Mouse (Mus musculus) c-Kit-positive CD71-positive TER-119-negative erythroid progenitor cells, embryonic 14.5 days (primary cell): ENCODE results near the gene Wipi1.
A peak's percentile ranks its signal among the peaks of the same experiment; 100 is the strongest.

Experiments
- DNase-seq: peaks from one replicate; pipeline ENCODE4 v3.0.0-alpha.2; 2013; ENCODE audit warnings: low read depth

The Wipi1 gene

DNA sequence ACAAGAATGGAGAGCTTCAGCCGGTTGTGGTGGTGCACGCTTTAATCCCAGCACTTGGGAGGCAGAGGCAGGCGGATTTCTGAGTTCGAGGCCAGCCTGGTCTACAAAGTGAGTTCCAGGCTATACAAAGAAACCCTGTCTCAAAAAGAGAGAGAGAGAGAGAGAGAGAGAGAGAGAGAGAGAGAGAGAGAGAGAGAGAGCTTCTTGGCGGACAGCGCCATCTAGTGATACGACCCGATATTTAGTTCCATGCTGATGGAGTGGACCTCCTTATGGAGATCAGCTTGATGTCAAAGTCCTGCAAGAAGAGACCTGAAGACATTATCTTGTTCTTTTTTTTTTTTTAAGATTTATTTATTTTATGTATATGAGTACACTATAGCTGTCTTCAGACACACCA, 7.3 kb upstream of the Wipi1 start:
- peak; percentile 64 for DNase-seq

DNA sequence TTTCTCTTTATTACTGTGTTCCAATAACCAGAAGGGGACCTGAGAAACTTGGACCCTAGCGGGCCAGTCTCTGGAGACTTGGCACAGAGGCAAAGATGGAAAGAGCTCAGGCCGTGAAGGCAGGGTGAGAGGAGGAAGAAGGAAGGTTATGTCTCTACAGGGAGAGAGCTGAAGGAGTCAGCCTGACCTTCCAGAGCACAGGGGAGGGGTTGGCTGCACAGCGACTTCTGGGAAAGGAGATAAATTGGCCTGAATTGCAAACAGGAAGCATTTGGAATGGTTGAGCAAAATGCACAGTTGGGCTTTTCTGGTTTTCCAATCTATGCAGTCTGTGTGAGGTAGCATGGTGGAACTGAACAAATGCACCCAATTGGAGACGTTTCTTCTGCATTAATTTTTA, 5.0 kb upstream of the Wipi1 start:
- no peak for DNase-seq

DNA sequence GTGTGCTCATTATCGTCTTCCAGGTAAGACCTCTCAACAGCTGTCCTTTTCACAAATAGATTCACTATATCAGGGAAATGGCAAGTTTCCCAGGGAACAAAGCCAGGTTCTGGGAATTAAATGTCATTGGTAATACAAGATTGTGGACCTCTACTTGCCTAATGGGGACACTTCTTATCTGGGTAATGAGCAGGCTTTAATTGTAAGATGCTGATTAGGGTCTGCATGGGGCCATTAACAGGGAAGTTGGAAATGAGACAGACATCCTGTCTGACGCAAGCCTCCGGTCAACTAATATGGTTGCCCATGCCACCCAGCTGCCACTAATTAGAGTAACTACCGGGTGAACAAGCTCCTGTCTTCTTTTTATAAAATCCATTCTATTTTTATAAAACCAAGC, 4.6 kb upstream of the Wipi1 start:
- peak; percentile 54 for DNase-seq

DNA sequence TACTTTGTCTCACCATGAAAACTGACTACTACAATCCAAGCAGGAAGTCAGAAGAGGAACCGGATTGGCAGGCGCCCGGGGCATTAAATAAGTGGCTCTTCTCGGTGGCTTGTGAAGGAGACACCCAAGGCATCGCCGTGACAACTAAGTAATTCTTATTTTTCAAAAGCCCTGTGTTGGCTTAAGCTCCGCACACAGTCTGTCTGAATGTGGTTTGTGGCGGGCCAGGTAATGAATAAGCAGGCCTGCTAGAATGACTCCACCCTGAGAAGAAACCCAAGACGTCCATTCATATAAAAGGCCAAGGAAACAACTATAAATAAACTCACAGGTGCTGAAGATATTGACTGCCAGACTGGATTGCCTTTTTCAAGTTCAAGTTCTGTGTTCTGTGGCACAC, 3.5 kb upstream of the Wipi1 start:
- DNase-seq = no peak

DNA sequence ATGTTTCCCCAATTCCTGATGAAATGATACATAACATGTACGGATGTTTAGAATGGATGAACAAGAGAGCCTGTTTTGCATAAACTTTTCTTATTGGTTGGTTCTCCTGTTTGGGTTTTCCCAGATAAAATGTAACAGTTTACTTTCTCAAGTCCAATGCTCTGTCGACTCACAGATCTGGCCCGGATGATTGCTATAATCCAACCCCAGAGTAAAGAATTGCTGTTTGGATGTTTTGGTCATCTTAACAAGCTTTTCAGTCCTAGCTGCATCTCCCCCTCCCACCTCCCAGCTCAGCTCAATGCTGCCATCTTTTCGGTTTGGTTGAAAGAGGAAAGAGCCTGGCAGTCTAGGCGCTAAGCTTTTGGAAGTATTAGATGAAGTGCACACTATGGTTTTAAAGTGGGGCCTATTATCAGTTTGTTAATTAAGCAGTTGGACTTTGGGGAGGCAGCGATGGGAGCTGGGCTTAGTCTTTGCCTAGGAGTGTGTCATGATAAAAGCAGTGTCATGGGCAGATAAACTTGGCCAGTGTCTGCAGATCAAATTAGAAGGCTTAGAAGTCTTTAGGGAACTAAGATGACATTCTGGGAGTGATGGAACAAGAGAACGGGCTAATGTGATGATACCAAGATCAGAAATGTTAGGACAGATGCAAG, 1.2 kb upstream of the Wipi1 start:
- peak; percentile 86 for DNase-seq

DNA sequence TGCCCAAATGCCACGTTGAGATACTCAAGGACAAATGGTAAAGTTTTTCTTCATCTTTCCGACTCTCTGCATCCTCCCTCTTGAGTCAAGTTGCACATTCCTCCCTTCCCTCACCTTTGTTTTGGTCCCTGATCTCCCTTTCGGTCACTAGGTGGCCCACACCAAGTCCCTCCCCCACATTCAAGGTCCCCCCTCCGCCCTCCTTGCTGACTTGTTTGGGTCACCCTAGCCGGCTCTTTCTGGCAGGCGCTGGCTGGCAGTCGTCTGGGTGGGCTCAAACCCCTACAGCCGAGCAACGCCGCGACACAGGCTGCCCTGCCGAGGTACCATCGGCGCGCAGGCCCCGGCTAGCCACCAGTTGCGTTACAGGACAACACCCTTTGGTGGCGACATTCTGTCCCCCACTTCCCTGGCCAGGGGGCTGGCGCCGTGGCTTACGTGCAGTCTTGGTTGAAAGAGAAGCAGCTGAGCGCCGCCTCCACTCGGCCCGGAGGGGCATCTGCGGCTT, 918 bp downstream of the Wipi1 start:
- DNase-seq = no peak

DNA sequence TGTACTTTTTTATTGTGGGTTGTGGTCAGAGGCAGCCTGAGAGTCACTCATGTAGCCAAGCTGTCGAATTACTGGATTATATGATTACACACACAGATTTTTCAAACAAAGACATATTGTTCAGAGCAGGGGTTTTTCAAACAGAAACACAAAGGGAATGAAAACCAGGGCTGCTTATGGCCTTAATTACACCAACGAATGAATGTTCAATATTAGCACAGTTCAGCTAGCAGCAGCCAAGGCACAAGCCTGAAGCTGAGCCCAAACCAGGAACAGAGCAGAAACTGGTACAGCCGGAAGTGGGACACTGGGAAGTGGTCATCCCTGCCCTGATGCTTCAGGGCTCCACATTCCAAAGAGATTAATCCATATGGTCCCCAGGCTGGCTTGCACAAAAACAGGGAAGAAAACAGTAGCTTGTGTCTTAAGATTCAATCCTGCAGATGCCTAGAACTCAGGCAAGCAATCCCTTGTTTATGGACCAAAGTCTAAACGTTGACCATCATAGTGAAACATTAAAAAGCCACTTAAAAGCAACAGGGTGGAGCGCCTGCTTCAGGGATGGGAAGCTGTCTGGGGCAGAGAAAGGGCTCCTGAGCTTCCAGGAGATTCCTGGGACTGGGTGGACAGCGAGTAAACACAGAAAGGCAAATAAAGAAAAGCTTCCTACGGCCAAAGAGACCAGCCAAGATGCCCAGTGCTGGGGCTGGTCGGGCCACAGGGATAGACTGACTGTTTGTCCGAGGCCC, 1.5 kb downstream of the Wipi1 start:
- no peak for DNase-seq

DNA sequence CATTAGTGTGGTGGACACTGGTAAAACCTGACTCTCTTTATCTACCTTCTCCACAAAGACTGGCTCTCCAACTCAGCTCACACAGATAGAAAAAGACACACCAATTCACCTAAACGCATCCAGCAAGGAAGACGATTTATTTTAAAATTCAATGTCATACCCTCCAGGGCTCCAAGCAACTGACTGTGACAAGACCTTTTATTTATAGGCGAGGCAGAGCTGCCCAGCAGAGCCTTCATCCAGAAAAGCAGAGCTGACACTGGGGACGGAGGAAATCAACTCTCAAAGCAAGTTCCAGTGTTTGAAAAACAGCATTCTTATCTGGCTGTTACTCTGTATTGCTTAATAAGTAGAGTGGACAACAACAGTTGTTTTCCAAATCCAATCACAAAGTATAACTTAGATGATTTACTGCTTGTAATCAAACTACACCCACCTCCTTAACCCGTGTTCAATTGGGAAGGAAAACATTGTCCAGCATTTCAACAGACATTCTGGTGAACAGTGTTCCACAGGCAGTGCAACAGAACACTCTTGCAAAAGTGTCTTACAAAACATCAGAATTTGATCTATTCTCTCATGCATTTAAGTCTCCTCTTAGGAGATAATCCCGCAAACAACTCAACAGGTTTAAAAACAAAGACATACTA, 2.7 kb downstream of the Wipi1 start:
- no peak for DNase-seq

DNA sequence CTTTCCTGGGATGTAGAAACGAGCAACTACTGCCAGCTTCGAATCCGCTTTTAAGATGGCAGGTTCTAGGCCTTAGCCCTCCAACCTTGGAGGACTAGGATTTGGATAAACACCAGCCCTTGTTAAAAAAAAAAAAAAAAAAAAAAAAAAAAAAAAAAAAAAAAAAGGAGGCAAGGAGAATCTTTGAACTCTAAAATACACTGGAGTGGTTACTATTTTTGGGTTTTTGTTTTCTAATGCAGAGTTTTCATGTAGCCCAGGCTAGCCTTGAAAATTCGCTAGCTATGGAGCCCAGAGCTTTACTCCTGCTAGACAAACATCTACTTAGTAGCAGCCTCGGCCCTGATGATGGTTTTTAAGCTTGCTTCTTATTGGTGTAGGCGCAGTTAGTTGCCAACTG, 4.2 kb downstream of the Wipi1 start:
- no peak for DNase-seq

DNA sequence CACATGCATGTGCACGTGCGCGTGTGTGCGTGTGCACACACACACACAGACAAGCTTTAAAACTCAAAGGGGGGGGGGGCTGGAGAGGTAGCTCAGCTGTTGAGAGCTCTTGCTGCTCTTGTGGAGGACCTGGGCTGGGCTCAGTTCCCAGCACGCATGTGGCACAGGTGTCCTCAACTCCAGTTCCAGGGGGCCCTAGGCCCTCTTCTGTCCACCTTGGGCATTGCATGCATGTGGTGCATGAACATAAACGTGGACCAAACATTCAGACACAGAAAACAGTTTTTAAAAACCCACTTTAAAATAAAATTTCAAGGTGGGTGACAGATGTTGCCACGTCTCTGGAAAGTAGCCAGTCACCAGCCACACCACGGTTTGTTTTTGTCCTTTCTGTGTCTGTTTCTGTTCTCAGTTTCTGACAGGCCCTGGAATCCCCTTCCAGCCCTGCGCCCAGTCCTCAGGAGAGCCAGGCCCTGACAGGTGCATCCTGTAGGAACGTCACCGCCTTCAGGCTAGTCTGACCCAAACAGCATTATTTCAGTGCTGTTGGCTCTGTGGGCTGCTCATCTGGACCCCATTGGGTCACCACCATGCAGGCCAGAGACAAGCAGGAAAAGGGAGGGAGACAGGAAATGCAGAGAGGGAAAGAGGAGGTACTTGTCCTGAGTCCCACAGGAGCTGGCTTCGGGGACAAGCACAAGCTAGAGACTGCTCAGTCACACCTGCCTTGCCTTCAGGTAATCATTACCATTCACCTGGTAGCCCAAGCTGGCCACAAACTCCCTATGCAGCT, 12.8 kb downstream of the Wipi1 start:
- no peak for DNase-seq

DNA sequence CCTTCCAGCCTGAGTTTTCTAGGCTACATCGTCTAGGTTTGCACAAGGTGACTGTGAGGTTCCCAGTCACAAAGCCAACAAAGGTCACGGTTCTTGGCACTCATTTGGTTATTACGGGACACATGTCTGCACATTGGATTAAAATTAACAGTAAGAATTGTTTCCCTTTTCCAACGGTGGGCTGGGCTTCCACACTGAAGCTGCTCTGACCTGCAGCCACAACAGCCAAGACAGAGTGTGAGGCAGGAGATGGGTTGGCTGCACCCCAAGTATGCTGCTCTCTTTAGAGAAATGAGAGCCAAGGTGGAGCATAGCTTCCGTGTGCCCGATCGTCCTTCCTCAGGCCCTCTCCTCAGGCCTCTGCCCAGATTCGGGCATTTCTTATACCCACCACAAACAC, 17.0 kb downstream of the Wipi1 start:
- DNase-seq = no peak

DNA sequence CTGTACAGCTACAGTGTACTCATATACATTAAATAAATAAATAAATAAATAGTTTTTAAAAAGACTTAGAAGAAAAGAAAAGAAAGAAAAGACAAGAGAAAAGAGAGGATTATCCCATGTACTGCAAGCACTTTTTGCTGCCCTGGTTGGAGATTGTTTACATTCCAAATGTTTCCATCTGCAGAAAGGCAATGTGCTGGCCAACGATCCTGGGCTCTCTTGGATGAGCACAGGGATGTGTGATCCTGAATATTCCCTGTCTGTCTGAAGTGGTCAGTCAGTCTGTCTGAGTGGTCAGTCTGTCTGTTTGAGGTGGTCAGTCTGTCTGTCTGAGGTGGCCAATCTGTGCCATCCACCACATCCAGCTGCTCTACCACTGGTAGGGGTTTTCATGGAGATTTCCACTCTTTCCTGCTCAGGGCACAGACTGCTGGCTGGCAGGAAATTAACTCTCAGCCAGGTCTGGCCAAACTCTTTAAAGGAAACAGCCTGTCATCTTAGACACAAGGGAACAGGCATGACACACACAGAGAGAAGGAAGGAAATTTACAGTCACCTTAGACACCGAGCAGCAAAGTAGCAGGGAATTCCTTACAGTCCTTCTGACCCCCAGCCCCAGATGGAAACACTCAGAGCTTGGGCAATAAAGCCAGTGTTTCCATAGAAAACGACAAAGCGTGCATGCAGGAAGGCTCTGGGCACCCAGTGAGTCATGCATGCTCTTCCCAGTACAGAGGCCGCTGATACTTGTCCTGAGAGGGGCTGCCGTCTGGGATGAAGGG, 18.4 kb downstream of the Wipi1 start:
- DNase-seq = no peak

DNA sequence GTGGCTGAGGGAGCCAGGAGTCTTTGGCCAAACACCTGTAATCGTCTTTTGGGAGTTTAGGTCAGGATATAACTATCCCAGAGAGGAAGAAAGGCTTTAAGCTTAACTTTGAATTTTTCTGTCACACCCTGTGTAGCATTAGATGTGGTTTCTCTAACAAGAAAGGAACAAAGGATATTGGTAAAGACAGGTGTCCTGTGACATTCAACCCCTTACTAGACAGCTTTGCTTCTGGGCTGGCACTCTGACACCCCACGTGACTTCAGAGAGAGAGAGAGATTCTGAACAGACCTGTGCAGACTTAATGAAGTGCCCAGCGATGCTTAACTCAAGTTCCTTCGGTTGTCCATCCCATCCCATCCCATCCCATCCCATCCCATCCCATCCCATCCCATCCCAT, 20.3 kb downstream of the Wipi1 start:
- no peak for DNase-seq

DNA sequence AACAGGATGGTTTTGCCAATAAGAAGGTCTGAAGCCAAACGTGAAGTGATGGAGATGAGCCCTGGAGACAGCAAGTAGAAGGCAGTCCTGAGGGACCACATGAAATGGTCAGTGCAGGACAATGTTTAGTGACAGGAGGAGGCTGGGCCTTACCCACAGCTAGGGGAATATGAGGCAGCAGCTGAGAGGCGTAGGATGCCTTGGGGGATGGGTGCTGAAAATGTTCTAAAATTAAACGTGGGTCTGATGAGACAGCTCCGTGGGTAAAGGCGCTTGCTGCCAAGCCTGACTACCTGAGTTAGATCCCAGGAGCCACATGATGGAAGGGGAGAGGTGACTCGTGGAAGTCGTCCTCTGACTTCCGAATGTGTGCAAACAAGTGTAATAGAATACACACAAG, 21.8 kb downstream of the Wipi1 start:
- DNase-seq = no peak

DNA sequence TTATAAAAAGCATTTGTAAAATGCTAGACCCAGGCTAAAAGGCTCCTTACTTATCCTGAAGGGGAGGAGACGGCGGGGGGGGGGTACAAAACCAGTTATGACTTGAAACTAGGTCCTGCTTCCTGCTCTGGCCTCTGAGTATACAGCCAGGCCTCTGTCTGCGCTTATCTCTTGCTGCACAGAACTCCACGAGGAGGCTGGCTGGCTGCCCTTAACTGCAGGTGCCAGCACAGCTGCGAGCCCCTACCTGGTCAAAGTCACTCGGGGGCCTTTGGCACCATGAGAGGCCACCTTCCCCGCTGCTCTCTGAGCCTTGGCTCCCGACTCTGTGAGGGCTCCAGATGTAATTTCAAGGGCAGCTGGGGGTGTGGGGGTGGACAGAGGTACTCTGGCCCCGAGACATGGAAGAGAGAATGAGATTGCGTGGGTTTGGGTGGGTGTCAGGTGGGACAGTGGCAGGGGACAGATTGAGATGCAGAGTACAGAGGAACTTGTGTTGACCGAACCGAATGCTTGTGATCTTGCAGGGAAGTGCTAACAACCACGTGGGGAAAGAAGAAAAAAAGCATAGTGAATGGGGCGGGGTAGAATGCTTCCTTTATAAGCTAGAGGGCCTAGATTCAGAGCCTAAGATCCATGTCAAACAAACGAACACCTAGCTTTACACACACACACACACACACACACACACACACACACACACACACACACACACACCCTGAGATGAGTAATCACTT, 24.0 kb downstream of the Wipi1 start:
- DNase-seq = peak; percentile 57

DNA sequence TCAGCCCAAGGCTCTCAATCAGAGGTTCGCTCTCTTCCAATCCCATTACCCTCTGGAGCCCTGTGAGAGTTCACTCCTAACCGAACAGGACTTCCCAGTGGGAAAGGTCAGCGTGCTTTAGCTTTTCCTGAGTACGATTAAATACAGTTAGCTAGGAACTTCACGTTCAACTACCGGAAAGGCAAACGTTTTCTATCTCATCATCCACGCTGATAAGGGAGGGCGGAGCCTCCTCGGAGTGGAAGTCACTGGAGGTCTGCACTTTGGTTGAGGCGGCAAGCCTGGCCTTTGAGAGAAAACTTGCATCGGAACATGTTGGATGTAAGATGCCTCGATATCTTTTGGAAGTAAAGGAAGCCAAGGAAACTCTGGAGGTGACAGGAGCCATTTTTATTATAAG, 24.7 kb downstream of the Wipi1 start:
- peak; percentile 62 for DNase-seq

DNA sequence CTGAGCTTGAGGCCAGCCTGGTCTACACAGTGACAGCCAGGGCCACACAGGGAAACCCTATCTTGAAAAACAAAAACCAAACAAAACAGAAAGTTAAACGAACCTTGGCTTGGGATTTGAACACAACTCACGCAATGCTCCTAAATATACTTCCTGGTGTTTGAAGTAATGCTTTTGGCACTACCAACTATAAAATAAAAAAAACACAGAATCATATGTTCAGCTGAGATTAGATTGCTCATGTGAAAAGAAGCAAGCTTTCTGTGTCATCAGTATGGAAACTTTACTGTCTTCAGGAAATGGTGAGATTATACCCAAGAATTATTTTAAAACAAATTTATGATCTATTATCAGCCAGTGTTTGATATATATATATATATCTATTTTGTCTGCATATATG, 25.3 kb downstream of the Wipi1 start:
- DNase-seq = no peak

DNA sequence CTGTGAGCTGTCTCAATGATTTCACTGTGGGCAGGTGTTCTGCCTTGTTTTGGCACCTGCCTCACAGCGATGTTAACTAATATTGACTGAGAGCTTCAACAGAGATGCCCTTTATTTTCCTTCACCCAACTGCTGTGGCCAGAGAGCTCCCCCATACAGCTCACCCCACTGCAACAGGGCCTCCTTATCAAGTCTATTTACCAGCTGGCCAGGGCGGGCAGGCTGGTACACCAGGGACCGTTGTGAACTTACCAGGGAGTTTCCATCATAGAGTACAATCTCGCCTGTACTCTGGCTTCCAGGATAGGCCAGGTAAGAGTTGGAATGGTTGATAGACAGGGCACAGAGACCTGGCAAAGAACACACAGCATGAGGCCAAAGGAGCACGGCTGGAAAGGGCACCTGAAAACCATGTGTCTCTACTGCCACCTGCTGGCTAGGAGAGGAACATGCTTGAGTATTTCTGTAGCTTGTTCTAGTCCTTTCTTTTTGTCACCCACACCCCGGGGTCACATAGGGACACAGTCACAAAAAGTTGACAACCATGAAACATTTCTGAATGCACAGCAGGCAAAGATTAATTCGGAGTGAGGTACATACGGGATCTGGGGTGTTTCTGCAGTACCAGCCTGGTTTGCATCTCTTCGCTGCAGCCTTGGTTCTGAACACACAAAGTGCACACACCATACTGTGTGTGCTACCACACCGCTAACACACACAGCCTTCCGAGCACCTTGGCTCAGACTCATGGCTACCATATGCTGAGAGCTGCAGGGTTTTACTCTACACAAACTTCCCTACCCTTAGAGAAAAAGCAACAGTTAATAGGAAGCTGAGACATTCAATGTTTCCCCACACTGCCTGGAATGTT, 26.7 kb downstream of the Wipi1 start:
- DNase-seq = peak; percentile 84

DNA sequence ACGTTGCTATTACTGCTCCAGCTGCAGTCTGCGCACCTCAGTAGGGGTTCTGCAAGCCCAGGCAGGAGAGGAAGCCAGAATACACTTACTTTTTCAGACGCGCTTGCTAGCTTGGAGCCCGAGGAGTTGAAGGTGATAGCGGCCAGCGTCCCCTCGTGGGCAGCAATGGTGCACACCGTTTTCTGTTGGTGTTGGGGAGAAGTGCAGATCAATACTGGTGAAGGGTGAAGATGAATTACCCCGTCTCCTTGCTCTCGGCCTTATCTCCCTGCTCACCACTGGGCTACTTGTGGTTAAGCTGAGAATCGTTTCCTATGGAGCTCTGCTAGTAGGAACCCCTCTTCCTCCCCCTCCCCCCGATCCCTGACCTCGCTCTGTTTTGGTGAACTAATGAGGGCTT, 27.8 kb downstream of the Wipi1 start:
- DNase-seq = no peak

DNA sequence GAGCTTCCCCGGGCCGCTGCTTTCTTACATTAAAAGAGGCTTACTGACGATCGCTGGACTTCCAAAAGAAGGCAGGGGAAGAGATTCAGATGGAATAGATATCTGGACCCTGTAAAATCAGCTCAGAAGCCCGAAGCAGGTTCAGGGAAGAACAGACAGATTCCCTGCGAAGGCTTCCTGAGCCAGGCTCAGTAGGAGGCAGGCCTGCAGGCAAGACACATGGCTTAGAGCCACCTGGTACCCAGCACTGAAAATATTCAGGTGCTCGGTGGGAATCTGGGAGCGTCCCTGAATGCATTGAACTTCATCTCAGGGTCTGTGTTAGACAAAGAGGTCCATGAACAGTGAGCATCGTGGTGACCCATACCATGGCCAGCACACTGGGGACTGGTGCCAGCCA, 31.8 kb downstream of the Wipi1 start:
- DNase-seq = no peak
